Mouse (Mus musculus) myocyte (in vitro differentiated cells): ENCODE measurements around the gene Tenm1.

Experiments
- CEBPB ChIP-seq: IDR thresholded peaks from 2 replicates; pipeline ENCODE4 v1.6.1; 2011; ENCODE audit warnings: mild to moderate bottlenecking, moderate library complexity; ENCODE audit not compliant: poor library complexity, insufficient read depth, severe bottlenecking
- E2F4 ChIP-seq: IDR thresholded peaks from one replicate; pipeline ENCODE4 v1.6.1; 2011; ENCODE audit warnings: mild to moderate bottlenecking, control low read depth, moderate library complexity; ENCODE audit not compliant: insufficient read depth
- MAX ChIP-seq: IDR thresholded peaks from one replicate; pipeline ENCODE4 v1.6.1; 2011; ENCODE audit warnings: low read depth, mild to moderate bottlenecking, control low read depth
- MYOD1 ChIP-seq, 3 experiments: IDR thresholded peaks; one replicate each; pipeline ENCODE4 v1.6.1; 2011; ENCODE audit warnings: control low read depth in 2 of 3, low read depth in 2 of 3, mild to moderate bottlenecking in 2 of 3, moderate library complexity in 1 of 3; ENCODE audit not compliant: insufficient read length in 2 of 3, control insufficient read depth in 1 of 3
- POLR2A ChIP-seq: IDR thresholded peaks from one replicate; pipeline ENCODE4 v1.6.1; 2011; ENCODE audit warnings: low read depth, mild to moderate bottlenecking, control low read depth, moderate library complexity; ENCODE audit not compliant: insufficient read length
- POLR2AphosphoS2 ChIP-seq: IDR thresholded peaks from one replicate; pipeline ENCODE4 v1.6.1; 2011; ENCODE audit warnings: low read depth, control low read depth; ENCODE audit not compliant: insufficient read length
- REST ChIP-seq: IDR thresholded peaks from one replicate; pipeline ENCODE4 v1.6.1; 2011; ENCODE audit warnings: mild to moderate bottlenecking, control low read depth, moderate library complexity; ENCODE audit not compliant: insufficient read depth, insufficient read length
- TCF12 ChIP-seq: IDR thresholded peaks from one replicate; pipeline ENCODE4 v1.6.1; 2011; ENCODE audit warnings: mild to moderate bottlenecking, control low read depth; ENCODE audit not compliant: poor library complexity, insufficient read depth, severe bottlenecking

GRCm38 (mm10) chrX:42548513-42548912 is 880.4 kb downstream of the Tenm1 start:
- TF ChIP-seq POLR2A, result no peak
- TF ChIP-seq POLR2AphosphoS2, result no peak
- TF ChIP-seq MAX, result no peak
- no peak for TF ChIP-seq REST
- TF ChIP-seq CEBPB, result no peak
- TF ChIP-seq E2F4, result no peak
- no peak for TF ChIP-seq TCF12
- TF ChIP-seq MYOD1 (IDR thresholded peaks at IDR 0.05; ENCODE audit: control insufficient read depth in 1 of 3, insufficient read length in 2 of 3, low read depth in 2 of 3), result no peak
